Mouse (Mus musculus): Measurements from ENCODE around the gene Pias1.

- TF ChIP-seq MAFK (IDR thresholded peaks at IDR 0.05; ENCODE audit: insufficient read depth, low read depth, low read length): no peak
- no peak for TF ChIP-seq HCFC1 (IDR thresholded peaks at IDR 0.05; ENCODE audit: borderline replicate concordance, insufficient read depth, low read length)
- no peak for TF ChIP-seq CHD2 (IDR thresholded peaks at IDR 0.05; ENCODE audit: low read depth, low read length)
- TF ChIP-seq ZNF384 (IDR thresholded peaks at IDR 0.05; ENCODE audit: low read depth, low read length): no peak
- TF ChIP-seq ZC3H11A (IDR thresholded peaks at IDR 0.05; ENCODE audit: borderline replicate concordance, low read depth, low read length): no peak
Measured at GRCm38 (mm10) chr9:62997626-62998025, 9.9 kb upstream of the Pias1 start.
